Mouse (Mus musculus) right cerebral cortex, adult 18-20 months (tissue): ENCODE measurements around the gene D330020A13Rik.
"Not testable (repeated sequence)": the region's sequence is repeated elsewhere in the genome, so short reads cannot be mapped to it uniquely, and the experiment has no call there.

ENCODE experiments used
- DNase-seq: peaks from one replicate; pipeline ENCODE4 v3.0.0; 2022; ENCODE audit warnings: mixed read lengths

Gene D330020A13Rik

GRCm38 (mm10) chr6:120294056-120294784 is at the start of gene D330020A13Rik, which contains the start of gene B4galnt3:
Gene D330020A13Rik, plus strand, starts transcription at chr6:120294364.
Gene B4galnt3, minus strand, starts transcription at chr6:120294559.
- peak; percentile 63 for DNase-seq

- DNase-seq, result no peak
Measured at GRCm38 (mm10) chr6:120246676-120247075, 47.5 kb upstream of the D330020A13Rik start.

GRCm38 (mm10) chr6:120249831-120250230 is 44.3 kb upstream of the D330020A13Rik start:
- no peak for DNase-seq

- DNase-seq, result no peak
Measured at GRCm38 (mm10) chr6:120251010-120251409, 43.2 kb upstream of the D330020A13Rik start.

- DNase-seq, result no peak
Measured at GRCm38 (mm10) chr6:120252741-120253140, 41.4 kb upstream of the D330020A13Rik start.

- DNase-seq, result no peak
Measured at GRCm38 (mm10) chr6:120254640-120255039, 39.5 kb upstream of the D330020A13Rik start.

- no peak for DNase-seq
Measured at GRCm38 (mm10) chr6:120255144-120255543, 39.0 kb upstream of the D330020A13Rik start.

- DNase-seq, result peak; percentile 63
Measured at GRCm38 (mm10) chr6:120255701-120256100, 38.5 kb upstream of the D330020A13Rik start.

- no peak for DNase-seq
Measured at GRCm38 (mm10) chr6:120256431-120256935, 37.7 kb upstream of the D330020A13Rik start.

GRCm38 (mm10) chr6:120259481-120259880 is 34.7 kb upstream of the D330020A13Rik start:
- no peak for DNase-seq

- no peak for DNase-seq
Measured at GRCm38 (mm10) chr6:120262886-120263531, 31.2 kb upstream of the D330020A13Rik start.

- no peak for DNase-seq
Measured at GRCm38 (mm10) chr6:120263608-120264007, 30.6 kb upstream of the D330020A13Rik start.

GRCm38 (mm10) chr6:120264151-120264550 is 30.0 kb upstream of the D330020A13Rik start:
- DNase-seq, result no peak

GRCm38 (mm10) chr6:120274181-120274580 is 20.0 kb upstream of the D330020A13Rik start:
- DNase-seq, result no peak

GRCm38 (mm10) chr6:120274887-120275286 is 19.3 kb upstream of the D330020A13Rik start:
- DNase-seq, result peak; percentile 10

- DNase-seq, result peak; percentile 19
Measured at GRCm38 (mm10) chr6:120275301-120275700, 18.9 kb upstream of the D330020A13Rik start.

GRCm38 (mm10) chr6:120276874-120277449 is 17.2 kb upstream of the D330020A13Rik start:
- no peak for DNase-seq

- DNase-seq, result no peak
Measured at GRCm38 (mm10) chr6:120287279-120287678, 6.9 kb upstream of the D330020A13Rik start.

- DNase-seq, result no peak
Measured at GRCm38 (mm10) chr6:120288541-120288940, 5.6 kb upstream of the D330020A13Rik start.

GRCm38 (mm10) chr6:120289430-120289829 is 4.7 kb upstream of the D330020A13Rik start:
- no peak for DNase-seq

GRCm38 (mm10) chr6:120291396-120292009 is 2.7 kb upstream of the D330020A13Rik start:
- DNase-seq, result no peak

GRCm38 (mm10) chr6:120294785-120295133 is 595 bp downstream of the D330020A13Rik start:
- DNase-seq, result peak; percentile 35

GRCm38 (mm10) chr6:120296589-120296988 is 2.4 kb downstream of the D330020A13Rik start:
- not testable (repeated sequence) for DNase-seq
